Mouse (Mus musculus) forebrain, postnatal 0 days (tissue): ENCODE measurements around the gene Fam168a. TPM values are rescaled to one million over a fixed set of nuclear protein-coding genes. Genes with fewer than 3 reads are reported as not detected.
A peak's percentile ranks its signal among the peaks of the same experiment; 100 is the strongest.

ENCODE experiments used
- ATAC-seq: fragments of 200-750 bp; cut with Nextera tagmentation; 2 replicates; pipeline ENCODE4 v1.8.0; 2017; ENCODE audit warnings: mild to moderate bottlenecking, moderate library complexity
- DNase-seq: peaks from one replicate; pipeline ENCODE4 v3.0.0-alpha.2; 2015
- H3K27ac ChIP-seq: fragments of 300-500 bp; sonication (generic); 2 replicates; pipeline ENCODE4 v1.5.1; 2014; ENCODE audit warnings: low read depth, mild to moderate bottlenecking, antibody characterized with exemption, low read length, moderate library complexity, mixed read lengths
- H3K27me3 ChIP-seq: fragments of 300-500 bp; sonication (generic); 2 replicates; pipeline ENCODE4 v1.6.1; 2014; ENCODE audit warnings: mild to moderate bottlenecking, low read length, mixed read lengths; ENCODE audit not compliant: insufficient read depth
- H3K36me3 ChIP-seq: fragments of 300-500 bp; sonication (generic); 2 replicates; pipeline ENCODE4 v1.6.1; 2014; ENCODE audit warnings: mild to moderate bottlenecking, moderate library complexity; ENCODE audit not compliant: insufficient read depth
- H3K4me1 ChIP-seq: fragments of 300-500 bp; sonication (generic); 2 replicates; pipeline ENCODE4 v1.6.1; 2014; ENCODE audit warnings: antibody characterized with exemption; ENCODE audit not compliant: insufficient read depth
- H3K4me2 ChIP-seq: fragments of 300-500 bp; sonication (generic); 2 replicates; pipeline ENCODE4 v1.6.1; 2014; ENCODE audit warnings: low read depth, mild to moderate bottlenecking, moderate library complexity
- H3K4me3 ChIP-seq: fragments of 300-500 bp; sonication (generic); 2 replicates; pipeline ENCODE4 v1.5.1; 2014; ENCODE audit warnings: low read depth, low read length, mixed read lengths
- H3K9ac ChIP-seq: fragments of 300-500 bp; sonication (generic); 2 replicates; pipeline ENCODE4 v1.6.1; 2014; ENCODE audit warnings: mild to moderate bottlenecking
- H3K9me3 ChIP-seq: fragments of 300-500 bp; sonication (generic); 2 replicates; pipeline ENCODE4 v1.6.1; 2016; ENCODE audit warnings: low read length
- CTCF ChIP-seq: sonication (generic); IDR thresholded peaks from 2 replicates; pipeline ENCODE4 v1.5.1; 2016; ENCODE audit warnings: antibody characterized with exemption, control low read depth, low read depth
- WGBS: fragments of 180-500 bp; shearing (Covaris S2); extraction: QIAGEN DNeasy Blood & Tissue Kit; methylation state at CpG from one replicate; pipeline ENCODE4 v1.1.7; 2014; 5-methylcytosine and 5-hydroxymethylcytosine counted together
- polyA plus RNA-seq: library from polyadenylated mRNA; unstranded; fragments of >200 nt; fragmentation: Nextera tagmentation; extraction: Ambion mirVana; gene quantifications from 2 replicates; pipeline ENCODE4 v1.2.1, GENCODE M21; 2015
- total RNA-seq: library from RNA; depleted of rRNA; stranded (reverse); fragments of >200 nt; gene quantifications from 2 replicates; pipeline ENCODE4 v1.2.3, GENCODE M21; 2014

The Fam168a gene
- total and polyA plus RNA-seq, 2 experiments from 2014 or later = 91.7 to 116 TPM

- H3K36me3 ChIP-seq = no peaks in the 10 kb centered on the region
- no peak overlapping the region for H3K4me3 ChIP-seq
- WGBS = 70% methylated on average over 8 of the region's 8 CpGs
- H3K27me3 ChIP-seq = no peaks in the 10 kb centered on the region
- no peaks in the 10 kb centered on the region for H3K9me3 ChIP-seq
- no peak overlapping the region for H3K4me2 ChIP-seq
- TF ChIP-seq CTCF = no peak
- H3K4me1 ChIP-seq = no peaks in the 10 kb centered on the region
- H3K9ac ChIP-seq = no peak overlapping the region
- no peak for DNase-seq
- ATAC-seq = no peak
- H3K27ac ChIP-seq = no peak overlapping the region
Observed at GRCm38 (mm10) chr7:100699771-100700770, 6.4 kb upstream of the Fam168a start.

GRCm38 (mm10) chr7:100706883-100707480 lies 547 bp downstream of the Fam168a start:
- Histone ChIP-seq H3K4me1 (peaks cover 14% of the 10 kb centered on the region), H3K4me2 (peak overlapping the region; percentile 68), H3K36me3 (no peaks in the 10 kb centered on the region), H3K9ac (peak overlapping the region; percentile 91), H3K27me3 (no peaks in the 10 kb centered on the region), H3K9me3 (no peaks in the 10 kb centered on the region), H3K4me3 (peak overlapping the region; percentile 97), H3K27ac (peak overlapping the region; percentile 98)
- under 1% methylated on average over 23 of the region's 23 CpGs for WGBS
- no peak for TF ChIP-seq CTCF
- ATAC-seq = no peak
- DNase-seq = no peak

GRCm38 (mm10) chr7:100718741-100719140 lies 12.3 kb downstream of the Fam168a start:
- ATAC-seq = no peak
- no peak for DNase-seq
- Histone ChIP-seq H3K27me3 (no peaks in the 10 kb centered on the region), H3K4me2 (no peak overlapping the region), H3K4me1 (peaks cover 9% of the 10 kb centered on the region), H3K36me3 (no peaks in the 10 kb centered on the region), H3K27ac (no peak overlapping the region), H3K9ac (no peak overlapping the region), H3K4me3 (no peak overlapping the region), H3K9me3 (no peaks in the 10 kb centered on the region)
- TF ChIP-seq CTCF = no peak
- WGBS = 31% methylated on average over 5 of the region's 5 CpGs

GRCm38 (mm10) chr7:100722268-100722667 lies 15.8 kb downstream of the Fam168a start:
- no peak for TF ChIP-seq CTCF
- H3K9ac ChIP-seq = no peak overlapping the region
- H3K9me3 ChIP-seq = no peaks in the 10 kb centered on the region
- WGBS = 45% methylated on average over 6 of the region's 6 CpGs
- no peak overlapping the region for H3K4me3 ChIP-seq
- H3K27ac ChIP-seq = no peak overlapping the region
- peaks cover 11% of the 10 kb centered on the region for H3K4me1 ChIP-seq
- no peak for DNase-seq
- H3K36me3 ChIP-seq = no peaks in the 10 kb centered on the region
- no peak for ATAC-seq
- no peak overlapping the region for H3K4me2 ChIP-seq
- no peaks in the 10 kb centered on the region for H3K27me3 ChIP-seq

- peak overlapping the region; percentile 33 for H3K9ac ChIP-seq
- no peak for DNase-seq
- peaks cover 11% of the 10 kb centered on the region for H3K4me1 ChIP-seq
- H3K27me3 ChIP-seq = no peaks in the 10 kb centered on the region
- peak overlapping the region; percentile 24 for H3K4me2 ChIP-seq
- H3K9me3 ChIP-seq = no peaks in the 10 kb centered on the region
- peak; percentile 59; the same call in 1 of the 2 replicates for ATAC-seq
- H3K36me3 ChIP-seq = no peaks in the 10 kb centered on the region
- 10% methylated on average over 12 of the region's 12 CpGs for WGBS
- no peak for TF ChIP-seq CTCF
- H3K4me3 ChIP-seq = no peak overlapping the region
- H3K27ac ChIP-seq = peak overlapping the region; percentile 64
Observed at GRCm38 (mm10) chr7:100723453-100724294, 17.2 kb downstream of the Fam168a start.

- Histone ChIP-seq H3K4me2 (no peak overlapping the region), H3K9ac (no peak overlapping the region), H3K36me3 (no peaks in the 10 kb centered on the region), H3K27me3 (no peaks in the 10 kb centered on the region), H3K9me3 (no peaks in the 10 kb centered on the region), H3K27ac (no peak overlapping the region), H3K4me1 (peaks cover 11% of the 10 kb centered on the region), H3K4me3 (no peak overlapping the region)
- no peak for DNase-seq
- TF ChIP-seq CTCF = no peak
- no peak for ATAC-seq
- 63% methylated on average over 2 of the region's 2 CpGs for WGBS
Observed at GRCm38 (mm10) chr7:100727538-100728085, 21.2 kb downstream of the Fam168a start.
